Mouse (Mus musculus) brain, embryonic 14.5 days (tissue): ENCODE measurements at regions not wholly inside any gene's neighbourhood (a gene's known extent, or its start where the extent isn't known, plus 50 kb on each side); places are given as distances from the start of the nearest gene placed in this dataset.

Source experiments
- CTCF ChIP-seq: fragments of 200-500 bp; IDR thresholded peaks from 2 replicates; pipeline ENCODE4 v1.5.1; 2012; ENCODE audit warnings: inconsistent platforms, mild to moderate bottlenecking, moderate library complexity, borderline replicate concordance; ENCODE audit not compliant: insufficient read depth, insufficient read length; ENCODE audit errors: extremely low read depth
- POLR2A ChIP-seq: fragments of 200-500 bp; IDR thresholded peaks from 2 replicates; pipeline ENCODE4 v1.6.1; 2012; ENCODE audit warnings: mild to moderate bottlenecking, inconsistent platforms, borderline replicate concordance; ENCODE audit not compliant: poor library complexity, insufficient read depth, insufficient read length, severe bottlenecking; ENCODE audit errors: extremely low read depth

GRCm38 (mm10) chr12:112299603-112300002 lies 153.6 kb downstream of the Kif26a start:
- TF ChIP-seq CTCF = 0 out of 2 replicates have a peak, but pooled peaks have one; percentile 1
- TF ChIP-seq POLR2A = no peak
